27 mouse cellular contexts compared by ENCODE assay signal in the genomic region with DNA sequence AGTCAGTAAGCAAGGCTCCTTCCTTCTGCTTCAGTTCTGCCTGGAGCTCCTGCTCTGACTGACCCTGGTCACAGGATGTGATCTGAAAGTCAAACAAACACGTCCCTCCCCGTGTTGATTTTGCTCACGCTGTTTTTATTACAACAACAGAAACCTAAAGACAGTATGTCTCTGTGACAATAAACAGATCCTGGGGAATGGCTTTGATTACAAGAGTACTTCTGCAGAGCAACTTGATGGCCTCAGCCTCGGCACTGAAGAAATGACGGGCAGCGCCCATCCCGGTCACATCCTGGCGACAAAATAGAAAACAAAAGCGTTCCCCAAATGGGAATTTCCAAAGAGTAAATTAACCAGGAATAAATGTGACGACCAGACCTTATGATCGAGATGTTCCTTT. TPM values are rescaled to one million over a fixed set of nuclear protein-coding genes. Genes with fewer than 3 reads are reported as not detected.
DNase-seq lines count a peak whose midpoint lies in the region; ATAC-seq and TF ChIP-seq lines count a peak whose summit lies in the region.
"Had no signal": no experiment of that assay in that cellular context is flagged by ENCODE, and none has a peak within 500 bp of the region (broad histone marks: within the 10 kb centered on the region; RNA-seq: fewer than 3 reads in every experiment).

No protein-coding gene starts in this region.

- 36% methylated on average over 11 of the region's 11 CpGs for WGBS in kidney, embryonic 16.5 days
- WGBS in lung, adult 2 months: 39% methylated on average over 11 of the region's 11 CpGs

- 0 out of 2 replicates have a peak overlapping the region, but pooled peaks have one; percentile 15 for H3K4me2 ChIP-seq in kidney, embryonic 16.5 days (replicated peaks; ENCODE audit: low read depth, low read length)
- H3K4me2 ChIP-seq: embryonic facial prominence, embryonic 13.5 days; forebrain, embryonic 15.5 days; heart, embryonic 13.5 days; intestine, embryonic 15.5 days; liver, embryonic 12.5 days; neural tube, embryonic 15.5 days; stomach, embryonic 15.5 days had no signal

- H3K36me3 ChIP-seq in kidney, embryonic 16.5 days (ENCODE audit: insufficient read depth, low read length): no peaks in the 10 kb centered on the region
- H3K36me3 ChIP-seq: embryonic facial prominence, embryonic 13.5 days; forebrain, embryonic 10.5 days; forebrain, embryonic 15.5 days; intestine, embryonic 15.5 days; liver, embryonic 12.5 days; neural tube, embryonic 15.5 days; stomach, embryonic 15.5 days had no signal

- DNase-seq in heart, adult 18-20 months: peak; percentile 34 to 58
- DNase-seq in heart, adult 8-10 months (ENCODE audit: low spot score): no peak
- no peak for DNase-seq in kidney, postnatal 14 days
- peak; percentile 21 for DNase-seq in lung, postnatal 10 days
- DNase-seq in lung, adult 2 months: no peak
- DNase-seq in embryo, embryonic 9.5 days (ENCODE audit: extremely low spot score): peak; percentile 14
- no peak for DNase-seq in cerebellum, postnatal 14 days
- DNase-seq: adrenal gland, postnatal 14 days; cerebellum, adult 11-12 months; cerebellum, adult 9-11 months; left cerebral cortex, postnatal 4 days; liver, postnatal 0 days; midbrain, embryonic 14.5 days; right cerebral cortex, postnatal 25 days had no signal

- no peak for TF ChIP-seq CTCF in lung, adult 2 months (IDR thresholded peaks at IDR 0.05; ENCODE audit: insufficient read depth, low read length)

- H3K9ac ChIP-seq in kidney, embryonic 16.5 days (replicated peaks; ENCODE audit: low read length): no peak overlapping the region
- H3K9ac ChIP-seq: embryonic facial prominence, embryonic 13.5 days; forebrain, embryonic 15.5 days; heart, embryonic 13.5 days; intestine, embryonic 15.5 days; liver, embryonic 12.5 days; liver, postnatal 0 days; neural tube, embryonic 15.5 days; stomach, embryonic 15.5 days had no signal

- no peak overlapping the region for H3K27ac ChIP-seq in kidney, embryonic 16.5 days (ENCODE audit: low read length)
- H3K27ac ChIP-seq: embryonic facial prominence, embryonic 13.5 days; forebrain, embryonic 10.5 days; forebrain, embryonic 15.5 days; heart, embryonic 13.5 days; intestine, embryonic 15.5 days; liver, embryonic 12.5 days; macrophage; neural tube, embryonic 15.5 days; stomach, embryonic 15.5 days had no signal

- no peak overlapping the region for H3K4me3 ChIP-seq in kidney, embryonic 16.5 days (ENCODE audit: low read length)
- H3K4me3 ChIP-seq in lung, adult 2 months (replicated peaks; ENCODE audit: extremely low read depth, low read depth, low read length): no peak overlapping the region
- H3K4me3 ChIP-seq: embryonic facial prominence, embryonic 13.5 days; forebrain, embryonic 10.5 days; forebrain, embryonic 15.5 days; heart, embryonic 13.5 days; intestine, embryonic 15.5 days; liver, embryonic 12.5 days; neural tube, embryonic 15.5 days; stomach, embryonic 15.5 days had no signal

- peaks cover 5% of the 10 kb centered on the region; the same call in 1 of the 2 replicates for H3K27me3 ChIP-seq in kidney, embryonic 16.5 days (ENCODE audit: insufficient read depth, low read length)
- H3K27me3 ChIP-seq: forebrain, embryonic 15.5 days; neural tube, embryonic 15.5 days had no signal

- peaks cover 7% of the 10 kb centered on the region; the same call in 1 of the 2 replicates for H3K4me1 ChIP-seq in kidney, embryonic 16.5 days (ENCODE audit: insufficient read depth, low read length)
- H3K4me1 ChIP-seq in lung, adult 2 months (ENCODE audit: control insufficient read depth, insufficient read depth, low read length): peaks cover 12% of the 10 kb centered on the region

- no peak for TF ChIP-seq POLR2A in lung, adult 2 months (IDR thresholded peaks at IDR 0.05; ENCODE audit: borderline replicate concordance, extremely low read depth, low read depth, low read length)

- no peak for ATAC-seq in kidney, embryonic 16.5 days (ENCODE audit: low FRiP score, low TSS enrichment)
- ATAC-seq: CD4-positive, CD25-positive, alpha-beta regulatory T cell, adult 4 months; forebrain, embryonic 15.5 days; hindbrain, embryonic 16.5 days; intestine, embryonic 15.5 days; liver, embryonic 12.5 days; liver, postnatal 0 days had no signal

- no peaks in the 10 kb centered on the region for H3K9me3 ChIP-seq in kidney, embryonic 16.5 days (ENCODE audit: low read length)
- H3K9me3 ChIP-seq: embryonic facial prominence, embryonic 13.5 days; forebrain, embryonic 10.5 days; forebrain, embryonic 15.5 days; heart, embryonic 13.5 days; intestine, embryonic 15.5 days; liver, embryonic 12.5 days; neural tube, embryonic 15.5 days; stomach, embryonic 15.5 days had no signal

RNA-seq across cellular contexts. Expression of gene 4430402I18Rik, which starts 2.7 kb away (rescaled TPM):
- 10 to 100 TPM; 27.8 to 33.8 TPM for total RNA-seq in heart, adult 18-20 months (2021)
- 10 to 100 TPM; 26.9 to 31.3 (median 29.9) TPM for total RNA-seq in heart, adult 8-10 months (2022)
- 3.4 and 4.2 TPM in 2 replicates for polyA plus RNA-seq in kidney, embryonic 16.5 days (2015; fragmentation: Nextera tagmentation; extraction: Ambion mirVana)
- polyA plus RNA-seq in lung, adult 2 months (2012; rRNA removed): 2.0 and 3.6 TPM in 2 replicates
- total RNA-seq: common myeloid progenitor, adult 5-6 weeks had no signal

RNA-seq across cellular contexts. Expression of gene Plpp6, which starts 6.5 kb away (rescaled TPM):
- 1 to 10 TPM; 8.7 to 9.3 TPM for total RNA-seq in heart, adult 18-20 months (2021)
- 1 to 10 TPM; 6.7 to 9.4 (median 7.8) TPM for total RNA-seq in heart, adult 8-10 months (2022)
- 9.8 and 10.3 TPM in 2 replicates for polyA plus RNA-seq in kidney, embryonic 16.5 days (2015; fragmentation: Nextera tagmentation; extraction: Ambion mirVana)
- polyA plus RNA-seq in lung, adult 2 months (2012; rRNA removed): 13.6 and 15.9 TPM in 2 replicates

RNA-seq across cellular contexts. Expression of gene Cdc37l1, which starts 19.9 kb away (rescaled TPM):
- 10 to 100 TPM; 63.2 to 82.7 TPM for total RNA-seq in heart, adult 18-20 months (2021)
- total RNA-seq in heart, adult 8-10 months (2022): 10 to 100 TPM; 56.7 to 76.4 (median 64.3) TPM
- 35.7 and 43.6 TPM in 2 replicates for polyA plus RNA-seq in kidney, embryonic 16.5 days (2015; fragmentation: Nextera tagmentation; extraction: Ambion mirVana)
- 9.2 and 14.8 TPM in 2 replicates for polyA plus RNA-seq in lung, adult 2 months (2012; rRNA removed)

Comparison
In these comparisons a context has a peak if more than half of its experiments do, and no peak if none do; other contexts are left out.
1. DNase-seq: peak in heart, adult 18-20 months (2 of 2), lung, postnatal 10 days (single experiment) and embryo, embryonic 9.5 days (single experiment); none in heart, adult 8-10 months (single experiment), kidney, postnatal 14 days (single experiment), lung, adult 2 months (single experiment) and cerebellum, postnatal 14 days (0 of 2).